Mouse (Mus musculus) intestine, embryonic 14.5 days (tissue): ENCODE data around the gene Ldhal6b. TPM values are rescaled to one million over a fixed set of nuclear protein-coding genes. Genes with fewer than 3 reads are reported as not detected.

Experiments used
- ATAC-seq: fragments of 200-750 bp; cut with Nextera tagmentation; replicated peaks from 2 replicates; pipeline ENCODE4 v1.8.0; 2017; ENCODE audit warnings: low read depth, moderate number of reproducible peaks, moderate TSS enrichment, moderate library complexity; ENCODE audit not compliant: low FRiP score, low TSS enrichment
- DNase-seq: peaks from one replicate; pipeline ENCODE4 v3.0.0-alpha.2; 2018; ENCODE audit warnings: low spot score
- H3K27ac ChIP-seq: fragments of 300-500 bp; sonication (generic); 2 replicates; pipeline ENCODE4 v1.5.1; 2014; ENCODE audit warnings: low read depth, mild to moderate bottlenecking, control low read depth
- H3K27me3 ChIP-seq: fragments of 300-500 bp; sonication (generic); replicated peaks from 2 replicates; pipeline ENCODE4 v1.6.1; 2014; ENCODE audit warnings: low read length, control low read depth; ENCODE audit not compliant: control insufficient read depth, insufficient read depth
- H3K36me3 ChIP-seq: fragments of 300-500 bp; sonication (generic); 2 replicates; pipeline ENCODE4 v1.6.1; 2014; ENCODE audit warnings: low read length, control low read depth; ENCODE audit not compliant: control insufficient read depth, insufficient read depth
- H3K4me1 ChIP-seq: fragments of 300-500 bp; sonication (generic); replicated peaks from 2 replicates; pipeline ENCODE4 v1.6.1; 2014; ENCODE audit warnings: low read length, control low read depth, mixed read lengths; ENCODE audit not compliant: control insufficient read depth, insufficient read depth
- H3K4me2 ChIP-seq: fragments of 300-500 bp; sonication (generic); 2 replicates; pipeline ENCODE4 v1.6.1; 2014; ENCODE audit warnings: low read length
- H3K4me3 ChIP-seq: fragments of 300-500 bp; sonication (generic); 2 replicates; pipeline ENCODE4 v1.5.1; 2014; ENCODE audit warnings: low read depth, low read length, control low read depth, mixed read lengths
- H3K9ac ChIP-seq: fragments of 300-500 bp; sonication (generic); 2 replicates; pipeline ENCODE4 v1.6.1; 2014; ENCODE audit warnings: mild to moderate bottlenecking, low read length
- H3K9me3 ChIP-seq: fragments of 300-500 bp; sonication (generic); 2 replicates; pipeline ENCODE4 v1.6.1; 2016; ENCODE audit warnings: low read length, control low read depth; ENCODE audit not compliant: control insufficient read depth
- WGBS: fragments of 180-500 bp; shearing (Covaris S2); extraction: QIAGEN DNeasy Blood & Tissue Kit; methylation state at CpG from one replicate; pipeline ENCODE4 v1.1.7; 2014; 5-methylcytosine and 5-hydroxymethylcytosine counted together
- polyA plus RNA-seq: library from polyadenylated mRNA; unstranded; fragments of >200 nt; fragmentation: Nextera tagmentation; extraction: Ambion mirVana; gene quantifications from 2 replicates; pipeline ENCODE4 v1.2.1, GENCODE M21; 2014

Gene Ldhal6b
- polyA plus RNA-seq, 1 experiment from 2014 or later, result 0.14 TPM

- H3K36me3 ChIP-seq, result no peaks in the 10 kb centered on the region
- H3K9me3 ChIP-seq, result no peaks in the 10 kb centered on the region
- no peaks in the 10 kb centered on the region for H3K4me1 ChIP-seq
- no peak overlapping the region for H3K27ac ChIP-seq
- no peaks in the 10 kb centered on the region for H3K27me3 ChIP-seq
- ATAC-seq, result no peak
- H3K4me2 ChIP-seq, result no peak overlapping the region
- DNase-seq, result no peak
- no peak overlapping the region for H3K4me3 ChIP-seq
- no peak overlapping the region for H3K9ac ChIP-seq
- WGBS, result 75% methylated on average over 3 of the region's 3 CpGs
These were observed 30.2 kb downstream of the Ldhal6b start for GRCm38 (mm10) chr17:5388351-5388750.

GRCm38 (mm10) chr17:5386885-5387545, 31.6 kb downstream of the Ldhal6b start:
- no peak for DNase-seq
- Histone ChIP-seq H3K4me3 (no peak overlapping the region), H3K27me3 (no peaks in the 10 kb centered on the region), H3K27ac (no peak overlapping the region), H3K4me2 (no peak overlapping the region), H3K4me1 (no peaks in the 10 kb centered on the region), H3K9me3 (no peaks in the 10 kb centered on the region), H3K36me3 (no peaks in the 10 kb centered on the region), H3K9ac (no peak overlapping the region)
- WGBS, result 79% methylated on average over 12 of the region's 12 CpGs
- no peak for ATAC-seq

GRCm38 (mm10) chr17:5385694-5386093, 32.9 kb downstream of the Ldhal6b start:
- H3K36me3 ChIP-seq, result no peaks in the 10 kb centered on the region
- H3K4me1 ChIP-seq, result no peaks in the 10 kb centered on the region
- H3K4me3 ChIP-seq, result no peak overlapping the region
- ATAC-seq, result no peak
- no peak for DNase-seq
- no peak overlapping the region for H3K4me2 ChIP-seq
- WGBS, result 81% methylated on average over 1 of the region's 1 CpGs
- H3K9me3 ChIP-seq, result no peaks in the 10 kb centered on the region
- no peaks in the 10 kb centered on the region for H3K27me3 ChIP-seq
- no peak overlapping the region for H3K27ac ChIP-seq
- H3K9ac ChIP-seq, result no peak overlapping the region

GRCm38 (mm10) chr17:5377930-5378310, 40.6 kb downstream of the Ldhal6b start:
- DNase-seq (no peak), ATAC-seq (no peak)
- Histone ChIP-seq H3K4me2 (no peak overlapping the region), H3K4me3 (no peak overlapping the region), H3K27ac (no peak overlapping the region), H3K36me3 (no peaks in the 10 kb centered on the region), H3K4me1 (no peaks in the 10 kb centered on the region), H3K27me3 (no peaks in the 10 kb centered on the region), H3K9ac (no peak overlapping the region), H3K9me3 (no peaks in the 10 kb centered on the region)
- WGBS, result 29% methylated on average over 7 of the region's 7 CpGs

GRCm38 (mm10) chr17:5377151-5377929, 41.2 kb downstream of the Ldhal6b start:
- no peak for ATAC-seq
- DNase-seq, result no peak
- H3K4me2 ChIP-seq, result no peak overlapping the region

GRCm38 (mm10) chr17:5372951-5373350, 45.6 kb downstream of the Ldhal6b start:
- H3K36me3 ChIP-seq, result no peaks in the 10 kb centered on the region
- no peaks in the 10 kb centered on the region for H3K27me3 ChIP-seq
- H3K4me3 ChIP-seq, result no peak overlapping the region
- DNase-seq (no peak), ATAC-seq (no peak)
- H3K27ac ChIP-seq, result no peak overlapping the region
- no peak overlapping the region for H3K9ac ChIP-seq
- WGBS, result 81% methylated on average over 8 of the region's 8 CpGs
- no peak overlapping the region for H3K4me2 ChIP-seq
- no peaks in the 10 kb centered on the region for H3K4me1 ChIP-seq
- no peaks in the 10 kb centered on the region for H3K9me3 ChIP-seq

More at GRCm38 (mm10) chr17:5377151-5377929, 41.2 kb downstream of the Ldhal6b start:
- H3K36me3 ChIP-seq, result no peaks in the 10 kb centered on the region
- no peak overlapping the region for H3K4me3 ChIP-seq
- H3K4me1 ChIP-seq, result no peaks in the 10 kb centered on the region
- WGBS, result 39% methylated on average over 11 of the region's 11 CpGs
- no peaks in the 10 kb centered on the region for H3K27me3 ChIP-seq
- H3K9ac ChIP-seq, result no peak overlapping the region
- no peaks in the 10 kb centered on the region for H3K9me3 ChIP-seq
- H3K27ac ChIP-seq, result no peak overlapping the region

GRCm38 (mm10) chr17:5371521-5371920, 47.0 kb downstream of the Ldhal6b start:
- no peaks in the 10 kb centered on the region for H3K36me3 ChIP-seq
- H3K9me3 ChIP-seq, result no peaks in the 10 kb centered on the region
- no peak overlapping the region for H3K27ac ChIP-seq
- 62% methylated on average over 7 of the region's 7 CpGs for WGBS
- H3K4me2 ChIP-seq, result no peak overlapping the region
- no peak overlapping the region for H3K4me3 ChIP-seq
- DNase-seq (no peak), ATAC-seq (no peak)
- no peaks in the 10 kb centered on the region for H3K27me3 ChIP-seq
- H3K9ac ChIP-seq, result no peak overlapping the region
- H3K4me1 ChIP-seq, result no peaks in the 10 kb centered on the region

- no peak overlapping the region for H3K4me2 ChIP-seq
- H3K4me1 ChIP-seq, result no peaks in the 10 kb centered on the region
- DNase-seq (no peak), ATAC-seq (no peak)
- H3K9ac ChIP-seq, result no peak overlapping the region
- 71% methylated on average over 4 of the region's 4 CpGs for WGBS
- no peaks in the 10 kb centered on the region for H3K27me3 ChIP-seq
- no peaks in the 10 kb centered on the region for H3K36me3 ChIP-seq
- no peak overlapping the region for H3K27ac ChIP-seq
- no peaks in the 10 kb centered on the region for H3K9me3 ChIP-seq
- no peak overlapping the region for H3K4me3 ChIP-seq
These were observed 47.5 kb downstream of the Ldhal6b start for GRCm38 (mm10) chr17:5371032-5371431.
